Mouse (Mus musculus): ENCODE results near the gene Egfl6. TPM values are rescaled to one million over a fixed set of nuclear protein-coding genes. Genes with fewer than 3 reads are reported as not detected.

Egfl6 gene
- polyA plus RNA-seq (2016; fragmentation: Nextera tagmentation; extraction: Ambion mirVana): 1.5 and 3.2 TPM in 2 replicates

DNA sequence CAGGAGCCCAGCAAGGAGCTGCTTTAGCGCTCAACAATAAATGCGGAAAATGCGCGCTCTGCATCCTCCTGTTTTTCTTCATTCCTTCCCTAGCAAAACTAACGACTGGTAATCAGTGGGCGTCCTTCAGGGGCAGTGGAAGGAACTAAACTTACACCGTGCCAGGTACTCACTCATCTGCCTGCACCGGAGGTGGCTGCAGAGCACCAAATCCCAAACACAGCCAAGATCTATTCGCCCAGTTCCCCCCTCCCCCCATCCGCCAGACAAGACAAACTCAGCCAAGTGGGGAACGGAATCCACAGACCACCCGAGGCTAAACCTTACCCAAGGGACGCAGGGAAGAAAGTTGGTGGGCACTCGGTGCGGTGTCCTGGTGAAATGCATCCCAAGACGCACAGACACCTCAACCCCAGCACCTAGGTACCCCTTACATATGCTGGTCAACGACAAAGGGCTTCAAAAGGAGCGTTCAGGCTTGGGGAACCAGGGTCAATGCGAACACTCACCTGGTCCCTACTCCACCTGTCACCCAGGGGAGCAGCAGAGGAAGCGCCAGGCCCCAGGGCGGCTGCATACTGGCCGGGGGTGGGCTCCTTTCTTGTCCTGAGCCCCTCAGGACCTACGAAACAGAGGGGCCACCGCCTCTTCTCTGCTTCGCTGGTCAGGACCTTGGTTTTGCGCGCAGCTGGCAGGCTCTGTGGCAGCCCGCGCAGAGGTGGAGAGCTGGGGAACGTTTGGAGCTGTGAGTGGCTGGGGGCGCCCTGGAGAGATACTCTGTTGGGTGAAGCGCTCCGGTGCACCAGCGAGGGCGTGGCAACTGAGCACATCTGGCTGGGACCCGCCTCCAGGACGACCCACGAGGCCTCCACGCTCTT lies at the start of gene Egfl6:
Gene Egfl6, minus strand, starts transcription at position 774 of the 878 bp plus-strand sequence.
- H3K4me1 ChIP-seq: peaks cover 15% of the 10 kb centered on the region
- H3K27me3 ChIP-seq (ENCODE audit: low read depth, poor library complexity, severe bottlenecking): peaks cover 98% of the 10 kb centered on the region
- no peaks in the 10 kb centered on the region for H3K36me3 ChIP-seq
- H3K9me3 ChIP-seq (replicated peaks): no peaks in the 10 kb centered on the region
- peak within 1 kb of the TSS; percentile 51 for H3K4me3 ChIP-seq
- peak within 1 kb of the TSS; percentile 32 for H3K27ac ChIP-seq
- 11% methylated on average over 38 of the region's 39 CpGs for WGBS
- peak; percentile 34 for DNase-seq (ENCODE audit: low spot score)

DNA sequence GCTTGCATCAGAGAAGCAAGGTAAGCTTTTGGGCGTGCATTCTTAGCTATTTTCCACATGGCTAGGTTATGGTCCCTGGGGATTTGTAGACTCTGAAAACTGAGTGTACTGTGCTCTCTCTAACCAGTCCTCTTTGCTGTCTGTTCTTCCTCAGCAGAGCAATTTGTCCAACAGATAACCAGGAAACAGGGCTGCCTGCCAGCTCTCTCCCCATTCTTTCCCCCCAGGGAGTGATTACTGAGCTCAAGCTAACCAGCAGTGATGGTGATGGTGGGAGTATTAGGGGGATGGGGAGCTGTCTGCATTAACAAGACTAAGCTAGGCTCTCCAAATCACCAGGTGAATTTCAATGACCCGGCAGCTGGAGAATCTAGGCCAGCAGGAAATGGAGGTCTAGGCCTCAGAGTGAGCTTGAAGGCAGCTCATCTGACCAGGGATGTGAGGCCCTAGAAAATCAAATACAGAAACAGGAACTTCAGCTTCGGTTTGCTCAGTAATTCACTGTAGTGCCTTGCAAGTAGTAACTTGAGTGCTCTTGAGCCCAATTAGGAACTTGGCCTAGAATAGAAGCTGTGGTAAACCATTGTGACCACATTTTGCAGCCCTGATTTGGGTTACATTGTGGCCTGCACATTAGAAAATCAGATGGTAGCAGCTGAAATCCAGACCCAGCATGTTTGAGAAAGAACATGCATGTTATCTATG lies 41.5 kb upstream of the Egfl6 start:
- DNase-seq (ENCODE audit: low spot score): no peak
- H3K4me1 ChIP-seq: peaks cover 3% of the 10 kb centered on the region; the same call in 1 of the 2 replicates
- H3K27ac ChIP-seq: no peak overlapping the region
- 62% methylated on average over 3 of the region's 3 CpGs for WGBS
- no peaks in the 10 kb centered on the region for H3K36me3 ChIP-seq
- peaks cover 78% of the 10 kb centered on the region for H3K27me3 ChIP-seq (ENCODE audit: low read depth, poor library complexity, severe bottlenecking)
- no peak overlapping the region for H3K4me3 ChIP-seq
- H3K9me3 ChIP-seq (replicated peaks): no peaks in the 10 kb centered on the region

DNA sequence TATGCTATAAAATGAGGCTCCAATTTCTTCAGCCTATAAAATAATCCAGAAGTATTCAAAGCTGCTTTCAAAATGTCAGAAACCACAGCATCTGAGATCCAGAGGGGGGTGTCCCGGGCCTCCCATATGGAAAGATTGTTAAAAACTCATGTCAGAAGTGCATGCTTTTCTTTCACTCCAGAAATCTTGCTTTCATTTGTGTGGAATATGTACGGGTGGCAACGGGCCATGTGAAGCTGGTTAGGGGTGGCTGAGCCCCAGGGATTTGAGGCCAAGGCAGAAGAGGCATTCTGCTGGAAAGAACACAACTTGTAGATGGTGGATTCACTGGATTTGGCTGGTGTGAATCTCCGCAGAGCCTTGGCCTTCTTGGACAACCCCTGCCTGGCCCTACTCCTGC lies 40.7 kb upstream of the Egfl6 start:
- WGBS: 92% methylated on average over 4 of the region's 4 CpGs
- H3K27ac ChIP-seq: no peak overlapping the region

DNA sequence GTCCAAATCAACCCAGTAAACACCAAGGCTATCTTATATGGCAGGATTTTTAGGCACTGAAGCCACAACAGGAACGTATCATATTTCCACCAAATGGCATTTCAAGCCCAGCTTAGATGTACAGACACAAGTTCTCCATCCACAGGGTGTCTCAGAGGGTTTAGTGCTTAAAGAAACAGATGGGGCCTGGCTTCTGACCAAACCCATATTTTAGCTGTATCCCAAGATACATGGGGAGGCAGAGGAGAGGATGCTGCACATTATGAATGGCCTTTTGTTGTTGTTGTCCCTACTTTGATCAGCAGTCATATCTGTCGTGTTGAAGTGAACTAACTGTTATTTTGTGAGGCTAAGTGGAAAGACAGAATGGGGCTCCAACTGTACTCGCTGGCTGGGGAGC lies 37.7 kb upstream of the Egfl6 start:
- Histone ChIP-seq H3K4me3 (no peak overlapping the region), H3K27me3 (ENCODE audit: low read depth, poor library complexity, severe bottlenecking) (peaks cover 85% of the 10 kb centered on the region), H3K4me1 (peaks cover 9% of the 10 kb centered on the region), H3K9me3 (replicated peaks) (no peaks in the 10 kb centered on the region), H3K36me3 (no peaks in the 10 kb centered on the region), H3K27ac (no peak overlapping the region)
- no peak for DNase-seq (ENCODE audit: low spot score)
- WGBS: 80% methylated on average over 3 of the region's 3 CpGs

More for the DNA sequence above, 40.7 kb upstream of the Egfl6 start:
- Histone ChIP-seq H3K27me3 (ENCODE audit: low read depth, poor library complexity, severe bottlenecking) (peaks cover 81% of the 10 kb centered on the region), H3K4me1 (peaks cover 5% of the 10 kb centered on the region), H3K36me3 (no peaks in the 10 kb centered on the region), H3K4me3 (no peak overlapping the region), H3K9me3 (replicated peaks) (no peaks in the 10 kb centered on the region)
- no peak for DNase-seq (ENCODE audit: low spot score)

DNA sequence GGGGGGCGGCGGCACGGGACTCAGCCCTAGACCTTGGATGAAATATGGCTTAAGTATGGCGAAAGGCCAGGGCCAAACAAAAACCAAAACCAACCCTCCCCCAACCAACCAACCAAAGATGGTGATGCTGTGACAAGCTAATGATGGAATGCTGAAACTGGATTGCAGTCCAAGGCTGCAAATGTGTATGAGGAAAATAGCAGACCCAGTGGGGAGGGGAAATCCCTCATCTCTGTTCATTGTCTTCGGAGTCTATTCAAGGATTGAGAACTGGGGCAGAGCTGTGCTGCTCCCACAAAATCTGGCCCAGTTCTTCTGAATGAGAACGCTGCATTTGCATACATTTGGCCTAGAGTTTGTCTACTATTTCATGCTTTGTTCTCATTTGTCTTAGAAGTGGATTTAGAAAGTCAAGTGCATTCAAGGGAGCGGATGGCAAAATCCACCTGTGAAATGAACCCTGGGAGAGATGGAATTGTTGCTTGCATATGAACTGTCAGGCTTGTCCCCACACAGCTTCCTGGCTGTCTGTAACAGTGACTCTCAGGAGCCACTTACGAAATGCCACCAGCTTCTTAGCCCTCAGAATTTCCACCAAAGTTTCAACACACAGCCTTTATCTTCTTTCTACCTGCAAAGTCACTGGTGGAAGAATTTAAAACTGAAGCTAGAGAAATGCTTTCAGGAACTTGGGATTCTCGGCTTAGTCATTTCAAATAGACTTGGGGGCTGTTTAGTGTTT lies 36.2 kb upstream of the Egfl6 start:
- no peak overlapping the region for H3K4me3 ChIP-seq
- H3K27ac ChIP-seq: no peak overlapping the region
- H3K36me3 ChIP-seq: no peaks in the 10 kb centered on the region
- H3K27me3 ChIP-seq (ENCODE audit: low read depth, poor library complexity, severe bottlenecking): peaks cover 85% of the 10 kb centered on the region
- H3K9me3 ChIP-seq (replicated peaks): no peaks in the 10 kb centered on the region
- 64% methylated on average over 9 of the region's 9 CpGs for WGBS
- DNase-seq (ENCODE audit: low spot score): no peak
- peaks cover 6% of the 10 kb centered on the region for H3K4me1 ChIP-seq

DNA sequence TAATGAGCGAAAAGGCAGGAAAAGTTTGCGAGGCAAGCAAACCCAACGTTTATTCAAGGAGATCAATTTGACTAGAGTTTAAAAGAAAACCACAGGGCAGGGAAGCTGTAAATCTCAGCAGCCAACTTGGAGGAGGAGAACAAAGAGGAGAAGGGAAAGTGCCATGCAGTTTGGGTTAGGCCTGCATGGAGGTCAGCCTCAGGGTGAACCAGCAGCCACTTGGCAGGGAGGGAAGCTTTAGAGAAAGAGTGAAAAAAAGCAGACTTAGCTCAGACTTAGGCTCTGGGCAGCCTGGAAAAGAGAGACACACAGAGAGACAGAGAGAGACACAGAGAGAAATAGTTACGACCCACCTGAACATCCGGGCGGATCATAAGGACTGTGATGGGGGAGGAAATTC lies 35.4 kb upstream of the Egfl6 start:
- no peak for DNase-seq (ENCODE audit: low spot score)
- whole genome bisulfite sequencing: 53% methylated on average over 6 of the region's 6 CpGs
- Histone ChIP-seq H3K27ac (0 out of 2 replicates have a peak overlapping the region, but pooled peaks have one; percentile 19), H3K9me3 (replicated peaks) (no peaks in the 10 kb centered on the region), H3K4me1 (peaks cover 6% of the 10 kb centered on the region), H3K36me3 (no peaks in the 10 kb centered on the region), H3K27me3 (ENCODE audit: low read depth, poor library complexity, severe bottlenecking) (peaks cover 86% of the 10 kb centered on the region), H3K4me3 (no peak overlapping the region)

DNA sequence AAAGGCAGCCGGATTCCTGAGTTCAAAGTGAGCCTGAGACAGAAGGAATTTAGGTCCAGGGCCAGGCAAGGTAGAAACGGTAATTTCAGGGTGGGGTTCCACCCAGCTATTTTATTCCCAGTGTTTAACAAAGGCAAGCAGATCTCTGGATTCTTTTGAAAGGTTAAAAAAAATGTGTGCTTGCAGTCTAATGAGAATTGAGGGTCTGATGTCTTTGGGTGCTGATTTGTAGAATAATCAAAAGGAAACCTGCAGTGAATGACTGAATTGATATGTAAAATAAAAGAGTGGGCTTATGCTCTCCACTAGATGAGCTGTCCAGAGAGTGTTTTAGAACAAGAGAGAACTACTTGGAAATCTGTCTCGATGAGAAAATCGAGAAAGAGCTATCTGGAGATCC lies 33.6 kb upstream of the Egfl6 start:
- Histone ChIP-seq H3K27ac (no peak overlapping the region), H3K4me1 (peaks cover 6% of the 10 kb centered on the region), H3K4me3 (no peak overlapping the region), H3K9me3 (replicated peaks) (no peaks in the 10 kb centered on the region), H3K27me3 (ENCODE audit: low read depth, poor library complexity, severe bottlenecking) (peaks cover 97% of the 10 kb centered on the region), H3K36me3 (no peaks in the 10 kb centered on the region)
- no peak for DNase-seq (ENCODE audit: low spot score)
- WGBS: 81% methylated on average over 4 of the region's 4 CpGs

DNA sequence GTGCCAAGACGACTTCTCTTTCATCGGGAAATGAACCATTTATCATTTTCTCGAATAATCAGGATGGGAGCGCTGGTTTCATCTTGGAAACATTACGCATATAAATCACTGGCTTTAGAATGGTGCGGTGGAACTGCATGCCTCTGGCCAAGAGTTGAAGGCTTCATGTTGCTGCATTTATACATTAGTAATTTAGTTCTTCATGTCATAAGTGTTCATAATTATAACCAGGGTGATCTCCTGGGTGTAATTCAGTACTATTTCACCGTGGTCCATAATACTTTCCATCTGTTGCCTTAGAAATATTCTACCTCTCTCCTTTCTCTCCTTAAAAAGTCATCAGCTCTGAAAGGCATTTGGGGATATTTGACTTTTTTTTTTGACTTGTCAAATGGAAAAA lies 29.7 kb upstream of the Egfl6 start:
- Histone ChIP-seq H3K27ac (no peak overlapping the region), H3K36me3 (no peaks in the 10 kb centered on the region), H3K9me3 (replicated peaks) (no peaks in the 10 kb centered on the region), H3K4me1 (no peaks in the 10 kb centered on the region), H3K4me3 (no peak overlapping the region), H3K27me3 (ENCODE audit: low read depth, poor library complexity, severe bottlenecking) (peaks cover 98% of the 10 kb centered on the region)
- 82% methylated on average over 7 of the region's 7 CpGs for WGBS
- no peak for DNase-seq (ENCODE audit: low spot score)

DNA sequence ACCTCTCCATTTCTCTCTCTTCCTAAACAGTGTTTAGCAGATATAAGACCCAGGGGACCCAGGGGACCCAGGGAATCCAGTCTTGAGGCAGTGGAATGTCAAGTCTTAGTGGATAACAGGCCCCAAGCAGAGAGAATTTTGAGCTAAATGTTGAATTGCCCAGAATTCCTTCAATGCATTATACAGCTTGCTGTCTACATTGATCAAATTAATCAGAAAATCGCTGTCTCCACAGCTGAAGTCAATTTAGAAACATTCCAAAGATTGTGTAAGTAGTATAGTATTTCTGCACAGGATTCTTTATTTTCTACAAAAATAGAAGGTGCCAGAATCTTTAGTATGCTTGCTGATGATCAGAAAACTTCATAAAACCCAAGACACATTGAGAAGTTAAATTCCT lies 9.4 kb downstream of the Egfl6 start:
- H3K4me1 ChIP-seq: no peaks in the 10 kb centered on the region
- DNase-seq (ENCODE audit: low spot score): no peak
- no peaks in the 10 kb centered on the region for H3K9me3 ChIP-seq (replicated peaks)
- H3K27ac ChIP-seq: no peak overlapping the region
- WGBS: 90% methylated on average over 1 of the region's 1 CpGs
- H3K27me3 ChIP-seq (ENCODE audit: low read depth, poor library complexity, severe bottlenecking): peaks cover 76% of the 10 kb centered on the region
- no peak overlapping the region for H3K4me3 ChIP-seq
- no peaks in the 10 kb centered on the region for H3K36me3 ChIP-seq

DNA sequence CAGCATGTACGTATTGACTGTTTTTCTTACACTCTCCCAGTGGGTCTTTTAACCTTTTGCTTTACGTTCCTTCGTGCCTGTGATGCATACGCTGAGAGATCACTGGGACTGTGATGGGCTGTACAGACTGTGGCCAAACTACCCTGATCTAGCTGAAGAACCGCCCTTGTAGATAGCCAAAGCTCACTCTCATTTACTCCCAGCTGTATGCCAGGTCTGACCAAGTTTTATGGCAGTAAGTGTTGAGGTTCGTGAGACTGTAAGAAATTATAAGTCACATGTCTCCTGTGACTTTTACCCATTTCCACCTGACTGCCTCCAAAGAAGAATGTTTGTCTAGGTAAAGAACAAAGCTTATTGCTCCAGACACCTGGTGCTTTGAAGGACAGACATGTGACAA lies 19.5 kb downstream of the Egfl6 start:
- H3K27ac ChIP-seq: no peak overlapping the region
- no peaks in the 10 kb centered on the region for H3K36me3 ChIP-seq
- no peaks in the 10 kb centered on the region for H3K9me3 ChIP-seq (replicated peaks)
- H3K27me3 ChIP-seq (ENCODE audit: low read depth, poor library complexity, severe bottlenecking): peaks cover 83% of the 10 kb centered on the region
- H3K4me1 ChIP-seq: no peaks in the 10 kb centered on the region
- H3K4me3 ChIP-seq: no peak overlapping the region
- 88% methylated on average over 6 of the region's 6 CpGs for WGBS
- no peak for DNase-seq (ENCODE audit: low spot score)

DNA sequence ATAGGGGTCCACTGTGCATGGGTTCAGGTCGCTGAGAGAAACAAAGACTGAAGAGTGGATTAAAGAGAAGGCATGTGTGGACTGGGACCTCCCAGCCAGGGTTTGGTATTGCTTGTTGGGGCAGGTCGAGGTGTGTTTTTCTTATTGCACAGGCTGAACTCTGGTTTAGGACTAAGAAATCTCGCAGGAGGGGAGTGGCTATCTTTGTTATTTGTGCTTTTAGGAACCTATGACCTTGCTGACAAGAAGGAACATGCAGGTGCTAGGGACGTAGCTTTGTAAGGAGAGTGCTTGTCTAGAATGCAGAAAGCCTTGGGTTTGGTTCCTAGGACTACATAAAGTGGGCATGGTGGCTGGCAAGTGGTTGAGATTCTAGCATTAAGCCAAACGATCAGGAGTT lies 20.1 kb downstream of the Egfl6 start:
- H3K9me3 ChIP-seq (replicated peaks): no peaks in the 10 kb centered on the region
- WGBS: 63% methylated on average over 5 of the region's 5 CpGs
- H3K36me3 ChIP-seq: no peaks in the 10 kb centered on the region
- DNase-seq (ENCODE audit: low spot score): no peak
- H3K27ac ChIP-seq: no peak overlapping the region
- peaks cover 85% of the 10 kb centered on the region for H3K27me3 ChIP-seq (ENCODE audit: low read depth, poor library complexity, severe bottlenecking)
- no peaks in the 10 kb centered on the region for H3K4me1 ChIP-seq
- no peak overlapping the region for H3K4me3 ChIP-seq

DNA sequence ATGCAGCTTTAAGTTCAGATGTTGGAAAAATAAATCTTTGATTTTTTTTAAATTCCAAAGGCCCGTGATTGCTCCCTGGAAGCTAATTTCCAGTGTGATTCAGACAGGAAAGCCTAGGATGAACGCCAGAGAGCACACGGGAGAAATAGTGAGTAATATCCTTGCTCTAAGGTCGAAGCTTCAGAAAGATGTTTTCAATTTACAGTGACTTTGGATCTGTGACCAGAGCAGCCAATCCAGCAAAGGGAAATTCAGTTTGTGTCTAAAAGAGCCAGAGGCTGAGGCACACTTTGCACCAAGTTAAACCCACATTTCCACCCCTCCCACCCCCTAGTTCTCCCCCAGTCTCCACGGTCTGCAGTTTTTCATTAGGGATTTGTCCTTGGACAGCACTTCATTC lies 20.6 kb downstream of the Egfl6 start:
- Histone ChIP-seq H3K36me3 (no peaks in the 10 kb centered on the region), H3K27me3 (ENCODE audit: low read depth, poor library complexity, severe bottlenecking) (peaks cover 81% of the 10 kb centered on the region), H3K4me1 (no peaks in the 10 kb centered on the region), H3K27ac (no peak overlapping the region), H3K9me3 (replicated peaks) (no peaks in the 10 kb centered on the region), H3K4me3 (no peak overlapping the region)
- WGBS: 43% methylated on average over 5 of the region's 5 CpGs
- no peak for DNase-seq (ENCODE audit: low spot score)

DNA sequence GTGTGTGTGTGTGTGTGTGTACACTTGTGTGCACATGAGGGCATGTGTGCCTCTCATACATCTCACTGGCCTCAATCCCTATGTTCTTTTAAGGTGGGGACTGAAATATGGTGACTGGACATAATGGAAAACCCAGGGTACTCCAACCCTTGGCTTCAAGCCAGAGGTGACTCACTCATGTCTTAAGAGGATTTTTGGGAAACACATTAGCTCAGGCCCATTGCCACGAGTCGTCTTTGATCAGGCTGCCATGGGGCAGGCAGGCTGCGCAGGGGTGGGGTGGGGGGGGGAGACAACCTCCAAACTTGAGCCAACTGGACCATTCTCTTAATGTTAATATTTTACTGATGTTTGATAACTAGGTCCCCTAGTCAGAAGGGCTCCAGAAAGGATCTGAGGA lies 26.2 kb downstream of the Egfl6 start:
- Histone ChIP-seq H3K9me3 (replicated peaks) (no peaks in the 10 kb centered on the region), H3K36me3 (no peaks in the 10 kb centered on the region), H3K27me3 (ENCODE audit: low read depth, poor library complexity, severe bottlenecking) (peaks cover 76% of the 10 kb centered on the region), H3K4me1 (no peaks in the 10 kb centered on the region), H3K27ac (no peak overlapping the region), H3K4me3 (no peak overlapping the region)
- 87% methylated on average over 3 of the region's 3 CpGs for WGBS
- DNase-seq (ENCODE audit: low spot score): no peak

Measured in limb, embryonic 10.5 days (tissue).